8 mouse cellular contexts compared by ENCODE assay signal in genomic region chr2:163716448-163716847, GRCm38 (mm10). TPM values are rescaled to one million over a fixed set of nuclear protein-coding genes. Genes with fewer than 3 reads are reported as not detected.
DNase-seq lines count a peak whose midpoint lies in the region; ATAC-seq and TF ChIP-seq lines count a peak whose summit lies in the region.

No protein-coding gene starts in this region.

- peaks cover 3% of the 10 kb centered on the region; the same call in 1 of the 2 replicates for H3K36me3 ChIP-seq in spleen, adult 2 months (ENCODE audit: control insufficient read depth, insufficient read depth, low read length)
- H3K36me3 ChIP-seq in limb, embryonic 10.5 days = peaks cover 20% of the 10 kb centered on the region
- H3K36me3 ChIP-seq in stomach, postnatal 0 days (ENCODE audit: control insufficient read depth, insufficient read depth, low read length) = no peaks in the 10 kb centered on the region

- TF ChIP-seq CTCF in spleen, adult 2 months (IDR thresholded peaks at IDR 0.05; ENCODE audit: extremely low read depth, insufficient read depth, insufficient read length, insufficient replicate concordance) = no peak
- TF ChIP-seq CTCF in stomach, postnatal 0 days (IDR thresholded peaks at IDR 0.05; ENCODE audit: low read depth) = no peak

- no peaks in the 10 kb centered on the region for H3K27me3 ChIP-seq in spleen, adult 2 months (ENCODE audit: control insufficient read depth, insufficient read depth, low read length)
- H3K27me3 ChIP-seq in limb, embryonic 10.5 days (ENCODE audit: low read depth, poor library complexity, severe bottlenecking) = no peaks in the 10 kb centered on the region
- H3K27me3 ChIP-seq in stomach, postnatal 0 days (ENCODE audit: control insufficient read depth, insufficient read depth, low read length) = no peaks in the 10 kb centered on the region

- no peak for TF ChIP-seq EP300 in stomach, postnatal 0 days (optimal IDR thresholded peaks at IDR 0.05)

- H3K27ac ChIP-seq in spleen, adult 2 months (ENCODE audit: insufficient read depth, low read length) = peak overlapping the region; percentile 82
- peak overlapping the region; percentile 65 for H3K27ac ChIP-seq in limb, embryonic 10.5 days
- H3K27ac ChIP-seq in stomach, postnatal 0 days (replicated peaks) = peak overlapping the region; percentile 45; the same call in 1 of the 2 replicates

- no peak for TF ChIP-seq POLR2A in spleen, adult 2 months (IDR thresholded peaks at IDR 0.05; ENCODE audit: low read depth, low read length)

- DNase-seq in heart, adult 8-10 months (ENCODE audit: low spot score) = peak; percentile 46
- no peak for DNase-seq in heart, adult 9 months (ENCODE audit: low spot score in 2 of 2)
- DNase-seq in spleen, adult 2 months (ENCODE audit: low read depth in 1 of 2, low spot score in 2 of 2) = peak in 1 of 2 experiments; percentile 39
- no peak for DNase-seq in spleen, adult 18-20 months
- no peak for DNase-seq in limb, embryonic 10.5 days (ENCODE audit: low spot score)
- no peak for DNase-seq in stomach, postnatal 0 days (ENCODE audit: low spot score)
- no peak for DNase-seq in adipocyte (ENCODE audit: low spot score)
- no peak for DNase-seq in cerebellum, postnatal 14 days

- no peaks in the 10 kb centered on the region for H3K9me3 ChIP-seq in limb, embryonic 10.5 days (replicated peaks)
- H3K9me3 ChIP-seq in stomach, postnatal 0 days (ENCODE audit: control insufficient read depth, low read length) = no peaks in the 10 kb centered on the region

- H3K4me3 ChIP-seq in spleen, adult 2 months (ENCODE audit: extremely low read depth, insufficient read depth, insufficient read length) = peak overlapping the region; percentile 20; the same call in 1 of the 2 replicates
- H3K4me3 ChIP-seq in limb, embryonic 10.5 days = no peak overlapping the region
- no peak overlapping the region for H3K4me3 ChIP-seq in stomach, postnatal 0 days (ENCODE audit: low read depth, low read length)

- H3K4me2 ChIP-seq in stomach, postnatal 0 days (replicated peaks; ENCODE audit: low read depth) = no peak overlapping the region

- WGBS in spleen, adult 2 months = 19% methylated on average over 8 of the region's 8 CpGs
- 37% methylated on average over 8 of the region's 8 CpGs for WGBS in limb, embryonic 10.5 days
- WGBS in stomach, postnatal 0 days = 54% methylated on average over 8 of the region's 8 CpGs

- no peak overlapping the region for H3K9ac ChIP-seq in stomach, postnatal 0 days (ENCODE audit: low read length)

- ATAC-seq in stomach, postnatal 0 days (ENCODE audit: low FRiP score, low TSS enrichment) = no peak

- peaks cover 40% of the 10 kb centered on the region for H3K4me1 ChIP-seq in spleen, adult 2 months (ENCODE audit: control insufficient read depth, insufficient read depth, insufficient read length)
- peaks cover 30% of the 10 kb centered on the region for H3K4me1 ChIP-seq in limb, embryonic 10.5 days
- no peaks in the 10 kb centered on the region; the same call in 1 of the 2 replicates for H3K4me1 ChIP-seq in stomach, postnatal 0 days (replicated peaks; ENCODE audit: control insufficient read depth, insufficient read depth)

RNA-seq across cellular contexts. Expression of gene Ada, which starts 33.6 kb away (rescaled TPM):
- 1 to 10 TPM in 2 of 4 experiments, under 1 TPM in 2; 0.46 to 1.2 (median 0.89) TPM for total RNA-seq in heart, adult 8-10 months (2022)
- 4.3 and 4.5 TPM in 2 replicates for polyA plus RNA-seq in spleen, adult 2 months (2012; rRNA removed)
- 12.2 and 13.8 TPM in 2 replicates for polyA plus RNA-seq in limb, embryonic 10.5 days (2016; fragmentation: Nextera tagmentation; extraction: Ambion mirVana)
- 9.7 and 13.6 TPM in 2 replicates for polyA plus RNA-seq in stomach, postnatal 0 days (2015; fragmentation: Nextera tagmentation; extraction: Ambion mirVana)

RNA-seq across cellular contexts. Expression of gene Pkig, which starts 58.3 kb away (rescaled TPM):
- 100 to 1,000 TPM; 214 to 247 (median 224) TPM for total RNA-seq in heart, adult 8-10 months (2022)
- 138 and 179 TPM in 2 replicates for polyA plus RNA-seq in spleen, adult 2 months (2012; rRNA removed)
- polyA plus RNA-seq in limb, embryonic 10.5 days (2016; fragmentation: Nextera tagmentation; extraction: Ambion mirVana) = 191 and 204 TPM in 2 replicates
- polyA plus RNA-seq in stomach, postnatal 0 days (2015; fragmentation: Nextera tagmentation; extraction: Ambion mirVana) = 60.9 and 66.3 TPM in 2 replicates
